Mouse (Mus musculus): ENCODE measurements around the gene Smarcd1.

The Smarcd1 gene

GRCm38 (mm10) chr15:99701999-99702900, at the start of gene Smarcd1:
Gene Smarcd1, plus strand, starts transcription at chr15:99702129.
- DNase-seq: peak; percentile 96

- DNase-seq: no peak
These were observed 48.6 kb upstream of the Smarcd1 start for GRCm38 (mm10) chr15:99653291-99653690.

GRCm38 (mm10) chr15:99653876-99654275, 48.1 kb upstream of the Smarcd1 start:
- no peak for DNase-seq

GRCm38 (mm10) chr15:99655956-99656355, 46.0 kb upstream of the Smarcd1 start:
- DNase-seq: no peak

- no peak for DNase-seq
These were observed 43.5 kb upstream of the Smarcd1 start for GRCm38 (mm10) chr15:99658437-99658836.

GRCm38 (mm10) chr15:99661121-99661830, 40.7 kb upstream of the Smarcd1 start:
- no peak for DNase-seq

- DNase-seq: no peak
These were observed 39.6 kb upstream of the Smarcd1 start for GRCm38 (mm10) chr15:99662371-99662770.

GRCm38 (mm10) chr15:99663964-99664599, 37.8 kb upstream of the Smarcd1 start:
- no peak for DNase-seq

GRCm38 (mm10) chr15:99664600-99665451, 37.1 kb upstream of the Smarcd1 start:
- DNase-seq: peak; percentile 69

- DNase-seq: no peak
These were observed 34.4 kb upstream of the Smarcd1 start for GRCm38 (mm10) chr15:99667544-99667943.

GRCm38 (mm10) chr15:99668881-99669280, 33.0 kb upstream of the Smarcd1 start:
- peak; percentile 84 for DNase-seq

- no peak for DNase-seq
These were observed 32.5 kb upstream of the Smarcd1 start for GRCm38 (mm10) chr15:99669392-99669791.

- peak; percentile 68 for DNase-seq
These were observed 31.6 kb upstream of the Smarcd1 start, which contains the start of gene Asic1 for GRCm38 (mm10) chr15:99670154-99670821. Gene Asic1, plus strand, starts transcription at chr15:99670368.

- DNase-seq: no peak
These were observed 30.8 kb upstream of the Smarcd1 start for GRCm38 (mm10) chr15:99670964-99671670.

GRCm38 (mm10) chr15:99671783-99672182, 30.1 kb upstream of the Smarcd1 start:
- no peak for DNase-seq

GRCm38 (mm10) chr15:99674866-99675265, 27.1 kb upstream of the Smarcd1 start:
- no peak for DNase-seq

- DNase-seq: no peak
These were observed 24.8 kb upstream of the Smarcd1 start for GRCm38 (mm10) chr15:99677089-99677488.

GRCm38 (mm10) chr15:99678063-99678800, 23.7 kb upstream of the Smarcd1 start:
- peak; percentile 54 for DNase-seq

- DNase-seq: no peak
These were observed 22.9 kb upstream of the Smarcd1 start for GRCm38 (mm10) chr15:99679008-99679407.

GRCm38 (mm10) chr15:99682880-99683279, 19.0 kb upstream of the Smarcd1 start:
- DNase-seq: no peak

Measured in lung, postnatal 14 days (tissue).